Mouse (Mus musculus) adrenal gland, postnatal 4 days (tissue): Measurements from ENCODE around the gene Npcd. TPM values are rescaled to one million over a fixed set of nuclear protein-coding genes. Genes with fewer than 3 reads are reported as not detected.

Source experiments
- DNase-seq, 2 experiments: peaks; one replicate each; pipeline ENCODE4 v3.0.0; 2021 to 2022; ENCODE audit warnings: low spot score in 2 of 2, mixed read lengths in 2 of 2
- total RNA-seq, 2 experiments: library from RNA; stranded (reverse); gene quantifications; 2 replicates each; pipeline ENCODE4 v1.2.3; 2021

The Npcd gene
- total RNA-seq, 2 experiments from 2014 or later = 3.7 to 4.2 TPM

DNA sequence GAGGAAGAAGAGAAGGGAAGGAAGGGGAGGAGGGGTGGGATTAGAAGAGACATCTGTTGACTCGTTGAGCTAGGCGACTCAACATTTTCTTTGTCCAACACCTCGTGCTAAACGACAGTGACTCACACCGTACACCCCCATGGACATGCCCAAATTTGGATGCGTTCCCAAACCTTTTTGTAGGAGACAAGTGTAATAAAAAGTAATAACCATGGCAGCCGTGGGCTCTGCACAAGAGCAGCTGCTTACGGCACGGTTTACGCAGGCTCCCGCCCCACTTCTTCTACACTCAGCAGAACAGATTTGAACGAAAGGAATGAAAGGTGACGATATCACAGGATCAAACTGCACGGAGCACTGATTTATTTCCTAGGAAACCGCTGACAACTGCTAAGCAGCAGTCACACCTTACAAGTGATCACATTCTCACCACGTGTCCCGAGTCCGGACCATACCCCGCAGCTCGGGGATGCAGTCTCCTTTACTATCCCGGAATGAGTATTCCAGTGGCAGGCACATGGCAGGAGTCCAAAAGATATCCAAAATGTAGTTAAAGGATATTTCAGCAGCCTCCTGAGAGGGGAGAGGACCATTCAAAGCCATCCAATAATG is 63.3 kb downstream of the Npcd start:
- DNase-seq = no peak

DNA sequence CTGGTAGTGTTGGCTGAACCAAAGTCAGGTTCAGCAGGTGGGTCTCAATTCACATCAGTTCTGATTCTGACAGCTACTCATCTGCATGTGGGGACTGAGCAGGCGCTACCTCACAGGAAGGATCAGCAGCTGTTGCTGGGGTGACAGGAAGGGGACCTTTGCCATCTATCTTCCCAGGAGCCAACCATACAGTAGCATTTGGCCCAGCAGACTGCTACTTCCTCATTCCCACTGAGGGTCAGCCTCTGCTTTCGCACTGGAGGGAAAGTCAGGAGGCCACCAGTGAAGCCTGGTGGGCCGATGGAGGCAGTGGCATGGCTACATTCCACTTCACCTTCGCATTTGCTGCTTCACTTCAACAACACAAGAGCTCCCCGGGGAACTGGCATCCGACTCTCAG is 65.7 kb downstream of the Npcd start:
- DNase-seq = no peak

GRCm38 (mm10) chr15:79767327-79767961 is 66.6 kb downstream of the Npcd start:
- DNase-seq = no peak

DNA sequence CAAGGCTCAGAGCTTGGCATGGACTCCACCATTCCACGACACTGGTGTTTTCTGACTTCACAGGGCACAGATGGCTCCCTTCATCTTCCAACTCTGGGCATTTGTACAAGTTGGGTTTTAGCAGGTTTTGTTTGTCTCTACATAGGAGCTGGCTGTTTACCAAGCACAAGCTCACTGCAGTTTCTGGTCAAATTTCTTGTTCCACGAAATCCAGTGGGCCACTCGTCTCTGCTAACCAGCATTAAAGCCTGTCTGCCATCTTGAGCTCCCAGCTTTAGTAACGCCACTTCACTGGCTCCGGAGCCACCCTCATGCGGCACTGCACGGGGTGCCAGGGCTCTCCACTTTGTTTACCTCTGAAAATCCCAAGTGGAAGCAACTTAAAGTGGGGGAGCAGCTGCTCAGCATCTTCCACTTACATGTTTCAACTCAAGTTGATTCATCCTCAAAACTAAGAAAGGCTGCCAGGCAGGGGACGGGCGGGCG is 67.4 kb downstream of the Npcd start:
- DNase-seq = no peak

DNA sequence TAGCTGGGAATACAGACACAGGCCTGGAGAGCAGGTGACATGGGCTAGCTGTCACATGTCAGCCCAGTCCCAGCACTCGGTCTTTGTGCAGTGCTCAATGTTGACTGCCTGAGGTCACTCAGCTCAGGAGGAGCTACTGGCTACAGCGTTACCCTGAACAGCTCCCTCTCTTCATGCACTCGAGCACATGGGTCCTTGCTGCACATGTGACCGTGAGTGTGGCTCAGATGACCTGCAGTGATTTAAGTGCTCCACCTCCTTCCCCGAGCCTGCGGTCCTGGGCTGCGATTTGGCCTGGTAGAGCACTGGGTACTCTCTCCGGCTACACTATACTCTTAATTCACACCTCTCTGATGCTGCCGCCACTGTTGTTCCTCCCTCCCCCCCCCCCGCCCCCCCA is 67.9 kb downstream of the Npcd start:
- no peak for DNase-seq

DNA sequence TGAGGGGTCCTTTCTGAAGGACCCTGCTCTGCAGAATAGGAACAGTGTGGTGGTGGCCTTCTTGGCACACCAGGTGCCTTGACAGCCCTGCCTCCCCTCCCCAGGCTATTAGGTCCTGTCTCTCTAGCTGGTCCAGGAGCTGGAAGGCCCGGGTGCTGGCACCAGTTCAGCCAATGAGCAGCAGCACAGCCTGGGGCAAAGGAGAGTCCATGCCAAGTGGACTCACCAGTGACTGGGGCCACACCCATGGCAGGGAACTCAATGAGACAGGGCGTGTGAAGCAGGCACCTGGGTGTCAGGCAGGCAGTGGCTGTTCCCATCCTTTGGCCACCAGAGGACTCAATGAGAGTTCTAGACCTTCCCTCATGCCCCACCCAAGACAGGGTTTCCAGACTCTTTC is 68.7 kb downstream of the Npcd start:
- DNase-seq = no peak

- DNase-seq = no peak
Measured at GRCm38 (mm10) chr15:79764539-79765267, 69.3 kb downstream of the Npcd start.

GRCm38 (mm10) chr15:79763601-79764246 is 70.3 kb downstream of the Npcd start:
- no peak for DNase-seq

- DNase-seq = no peak
Measured at GRCm38 (mm10) chr15:79763001-79763400, 71.0 kb downstream of the Npcd start.

DNA sequence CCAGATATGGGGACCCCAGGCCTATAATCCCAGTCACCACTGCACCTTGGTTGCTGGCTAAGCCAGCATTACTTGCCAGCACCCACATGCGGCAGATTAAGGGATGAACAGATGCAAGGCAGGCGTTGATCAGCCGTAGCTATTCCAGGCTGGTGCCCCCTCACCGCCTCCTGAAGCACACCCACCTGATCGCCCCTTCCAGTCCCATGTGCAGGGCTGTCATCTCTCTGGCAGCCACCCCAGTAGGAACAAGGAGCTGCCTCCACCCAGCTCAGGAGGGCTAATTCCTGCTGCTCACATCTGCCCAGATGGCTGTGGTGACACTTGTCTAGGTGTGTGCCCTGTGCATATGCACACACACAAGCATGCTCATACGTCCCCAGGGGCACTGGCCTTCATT is 73.1 kb downstream of the Npcd start:
- DNase-seq = no peak

- no peak for DNase-seq
Measured at GRCm38 (mm10) chr15:79757118-79757517, 76.9 kb downstream of the Npcd start.

- DNase-seq = no peak
Measured at GRCm38 (mm10) chr15:79755977-79756625, 77.9 kb downstream of the Npcd start.

DNA sequence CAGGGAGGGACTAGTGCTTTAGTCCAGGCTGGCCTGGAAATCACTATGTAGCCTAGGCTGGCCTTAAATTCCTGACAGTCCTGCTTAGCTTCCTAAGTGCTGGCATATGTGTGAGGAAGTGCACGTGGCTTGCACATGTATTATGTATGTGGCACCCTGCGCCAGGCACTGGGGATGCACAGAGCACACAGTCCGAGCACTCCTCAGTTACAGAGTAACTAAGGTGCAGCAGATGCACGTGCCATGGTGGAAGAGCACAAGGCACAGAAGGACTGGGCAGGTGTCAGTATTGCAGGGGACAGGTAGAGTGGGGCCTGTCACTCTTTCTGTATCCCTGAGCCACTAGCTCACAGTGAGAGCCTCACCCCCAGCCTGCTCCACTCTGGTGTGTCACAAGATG is 78.9 kb downstream of the Npcd start:
- DNase-seq = no peak

- no peak for DNase-seq
Measured at GRCm38 (mm10) chr15:79753873-79754272, 80.2 kb downstream of the Npcd start.

GRCm38 (mm10) chr15:79753420-79753752 is 80.7 kb downstream of the Npcd start:
- no peak for DNase-seq

- peak; percentile 55 to 60 for DNase-seq
Measured at GRCm38 (mm10) chr15:79752742-79753419, 81.2 kb downstream of the Npcd start.

DNA sequence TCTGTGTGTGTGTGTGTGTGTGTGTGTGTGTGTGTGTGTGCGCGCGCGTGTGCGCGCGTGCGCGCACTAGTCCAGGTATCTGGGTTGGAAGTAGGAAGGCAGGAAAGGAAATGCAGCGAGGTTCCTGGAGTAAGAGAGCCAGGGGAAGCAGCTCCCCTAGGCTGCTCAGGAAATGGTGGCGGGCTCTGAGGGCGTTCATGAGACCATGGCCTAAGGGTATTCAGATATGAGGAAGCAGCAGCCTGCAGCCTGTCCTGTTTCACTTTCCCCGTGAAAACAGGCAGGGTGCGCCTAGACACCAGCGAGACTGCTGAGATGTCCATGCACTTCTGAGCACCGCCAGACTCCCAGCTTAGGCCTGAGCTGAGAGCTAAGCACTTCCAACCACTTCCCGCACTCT is 82.3 kb downstream of the Npcd start:
- no peak for DNase-seq

GRCm38 (mm10) chr15:79750266-79750665 is 83.8 kb downstream of the Npcd start:
- no peak for DNase-seq

DNA sequence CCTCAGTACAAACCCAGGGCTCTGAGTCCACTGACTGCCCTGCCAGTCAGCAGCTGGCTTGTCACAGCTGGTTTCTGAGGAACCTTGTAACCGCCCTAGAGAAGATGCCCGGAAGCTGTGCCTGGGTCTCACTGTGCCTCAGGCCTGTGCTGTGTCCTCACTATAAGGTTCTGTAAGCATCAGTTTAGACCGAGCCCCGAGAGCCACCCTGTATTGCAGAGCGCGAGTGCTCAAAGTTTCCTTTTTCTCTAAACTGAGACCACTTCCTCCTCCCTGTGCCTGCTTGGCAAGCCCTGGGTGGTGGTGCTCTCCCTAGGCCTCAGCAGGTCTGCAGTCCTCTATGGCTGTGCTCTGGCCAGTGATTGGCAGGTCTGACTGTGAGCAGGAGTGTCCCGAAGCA is 84.9 kb downstream of the Npcd start:
- no peak for DNase-seq

- DNase-seq = no peak
Measured at GRCm38 (mm10) chr15:79747998-79748397, 86.0 kb downstream of the Npcd start.

DNA sequence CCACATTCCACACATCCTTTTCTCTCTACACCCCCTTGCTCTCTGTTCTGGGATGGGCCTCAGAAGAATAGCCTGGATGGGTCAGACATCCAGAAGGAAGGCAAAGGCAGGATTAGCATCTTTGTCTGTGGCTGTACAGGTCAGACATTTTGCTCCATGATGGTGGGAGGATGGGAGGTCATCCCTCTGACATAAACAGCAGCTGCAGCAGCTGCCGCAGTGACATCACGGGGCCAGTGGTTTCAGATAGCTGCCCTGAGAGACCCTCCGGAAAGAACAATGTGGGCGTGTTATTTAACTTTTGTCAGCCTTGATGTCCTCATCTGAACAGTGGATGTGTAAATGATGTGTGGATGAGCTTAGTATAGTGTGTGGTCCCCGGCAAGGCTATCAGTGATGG is 88.2 kb downstream of the Npcd start:
- no peak for DNase-seq
